Mouse (Mus musculus) hindbrain, embryonic 15.5 days (tissue): ENCODE data around the gene Gramd1b. TPM values are rescaled to one million over a fixed set of nuclear protein-coding genes. Genes with fewer than 3 reads are reported as not detected.

Experiments used
- ATAC-seq: fragments of 200-750 bp; cut with Nextera tagmentation; 2 replicates; pipeline ENCODE4 v1.8.0; 2017; ENCODE audit warnings: low read depth, moderate number of reproducible peaks, moderate TSS enrichment; ENCODE audit not compliant: low FRiP score
- H3K27ac ChIP-seq: fragments of 300-500 bp; sonication (generic); replicated peaks from 2 replicates; pipeline ENCODE4 v1.5.1; 2015; ENCODE audit warnings: mild to moderate bottlenecking, inconsistent platforms
- H3K27me3 ChIP-seq: fragments of 300-500 bp; sonication (generic); 2 replicates; pipeline ENCODE4 v1.6.1; 2015; ENCODE audit warnings: control low read depth, inconsistent platforms
- H3K36me3 ChIP-seq: fragments of 300-500 bp; sonication (generic); 2 replicates; pipeline ENCODE4 v1.6.1; 2015; ENCODE audit warnings: control low read depth, inconsistent platforms
- H3K4me1 ChIP-seq: fragments of 300-500 bp; sonication (generic); replicated peaks from 2 replicates; pipeline ENCODE4 v1.6.1; 2015; ENCODE audit warnings: control low read depth, inconsistent platforms
- H3K4me2 ChIP-seq: fragments of 300-500 bp; sonication (generic); 2 replicates; pipeline ENCODE4 v1.6.1; 2015; ENCODE audit warnings: moderate library complexity, mild to moderate bottlenecking, inconsistent platforms
- H3K4me3 ChIP-seq: fragments of 300-500 bp; sonication (generic); 2 replicates; pipeline ENCODE4 v1.5.1; 2015; ENCODE audit warnings: mild to moderate bottlenecking, inconsistent platforms
- H3K9ac ChIP-seq: fragments of 300-500 bp; sonication (generic); 2 replicates; pipeline ENCODE4 v1.6.1; 2015; ENCODE audit warnings: inconsistent platforms
- H3K9me3 ChIP-seq: fragments of 300-500 bp; sonication (generic); 2 replicates; pipeline ENCODE4 v1.6.1; 2016; ENCODE audit warnings: control low read depth, inconsistent platforms
- WGBS: fragments of 180-500 bp; shearing (Covaris S2); methylation state at CpG from one replicate; pipeline ENCODE4 v1.1.7; 2015; 5-methylcytosine and 5-hydroxymethylcytosine counted together
- polyA plus RNA-seq: library from polyadenylated mRNA; unstranded; fragments of >200 nt; fragmentation: Nextera tagmentation; extraction: Ambion mirVana; gene quantifications from 2 replicates; pipeline ENCODE4 v1.2.1, GENCODE M21; 2015

Gene Gramd1b
- polyA plus RNA-seq, 1 experiment from 2014 or later: 12.6 TPM

GRCm38 (mm10) chr9:40322372-40322771 lies 208.8 kb downstream of the Gramd1b start:
- 92% methylated on average over 3 of the region's 3 CpGs for WGBS
- Histone ChIP-seq H3K27ac (no peak overlapping the region), H3K4me1 (no peaks in the 10 kb centered on the region), H3K27me3 (no peaks in the 10 kb centered on the region), H3K9ac (no peak overlapping the region), H3K4me2 (no peak overlapping the region), H3K36me3 (peaks cover 18% of the 10 kb centered on the region), H3K9me3 (no peaks in the 10 kb centered on the region), H3K4me3 (no peak overlapping the region)
- ATAC-seq: no peak

DNA sequence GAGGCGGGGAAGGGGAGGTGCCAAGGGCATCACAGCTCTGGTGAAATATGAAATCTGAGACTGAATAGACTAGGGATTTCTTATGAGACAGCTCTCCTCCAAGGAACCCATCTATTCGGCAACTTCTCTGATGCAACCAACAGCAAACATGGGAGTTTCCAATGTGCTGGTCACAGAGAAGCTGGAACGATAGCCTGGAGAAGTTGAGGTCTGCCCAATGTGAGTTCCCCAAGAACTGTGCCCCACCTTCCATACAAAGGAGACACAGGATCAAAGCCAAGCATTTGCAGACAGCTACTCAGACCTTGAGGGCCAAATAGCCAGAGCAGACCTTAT lies 209.5 kb downstream of the Gramd1b start:
- Histone ChIP-seq H3K9ac (no peak overlapping the region), H3K27me3 (no peaks in the 10 kb centered on the region), H3K4me1 (no peaks in the 10 kb centered on the region), H3K9me3 (no peaks in the 10 kb centered on the region), H3K36me3 (peaks cover 21% of the 10 kb centered on the region), H3K4me2 (no peak overlapping the region), H3K4me3 (no peak overlapping the region), H3K27ac (no peak overlapping the region)
- ATAC-seq: no peak
- 70% methylated on average over 3 of the region's 3 CpGs for WGBS

DNA sequence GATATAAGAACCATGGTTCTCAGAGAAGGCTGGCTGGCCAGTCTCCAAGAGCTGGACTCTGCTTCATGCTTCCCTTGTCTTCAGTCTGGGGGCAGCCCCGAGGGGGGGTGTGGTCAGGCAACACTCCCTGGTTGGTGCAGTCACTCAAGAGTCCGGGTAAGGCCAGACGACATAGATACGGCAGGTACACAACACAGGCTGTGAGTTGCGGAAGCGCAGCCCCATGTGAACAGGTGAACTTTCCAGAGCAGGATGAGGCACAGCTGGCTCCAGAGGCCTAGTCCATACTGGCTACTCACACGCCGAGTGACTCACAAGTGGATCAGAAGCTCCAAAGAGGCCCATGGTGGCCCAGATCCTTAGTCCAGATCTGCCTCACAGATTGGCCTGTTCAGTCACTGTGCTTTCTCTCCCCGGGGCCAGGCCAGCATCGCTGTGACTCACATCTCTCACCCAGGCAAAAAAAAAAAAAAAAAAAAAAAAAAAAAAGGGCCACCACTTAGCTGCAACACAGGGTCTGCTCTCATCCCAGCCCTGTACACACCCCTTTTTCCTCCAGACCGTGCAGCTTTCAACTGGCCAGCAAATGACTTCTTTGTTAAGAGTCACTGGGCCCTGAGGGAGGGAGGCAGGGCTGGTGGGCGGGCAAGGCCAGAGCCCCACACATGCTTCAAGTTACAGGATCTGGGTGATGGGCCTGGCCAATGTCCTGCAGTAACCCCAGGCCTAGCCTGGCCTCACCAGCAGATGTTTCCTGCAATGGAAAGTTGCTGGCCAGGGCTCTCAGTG lies 210.1 kb downstream of the Gramd1b start:
- no peak overlapping the region for H3K9ac ChIP-seq
- H3K9me3 ChIP-seq: no peaks in the 10 kb centered on the region
- H3K4me3 ChIP-seq: no peak overlapping the region
- H3K27ac ChIP-seq: no peak overlapping the region
- H3K27me3 ChIP-seq: no peaks in the 10 kb centered on the region
- H3K36me3 ChIP-seq: peaks cover 21% of the 10 kb centered on the region
- 55% methylated on average over 12 of the region's 12 CpGs for WGBS
- no peaks in the 10 kb centered on the region for H3K4me1 ChIP-seq
- no peak overlapping the region for H3K4me2 ChIP-seq
- peak; percentile 49 for ATAC-seq

DNA sequence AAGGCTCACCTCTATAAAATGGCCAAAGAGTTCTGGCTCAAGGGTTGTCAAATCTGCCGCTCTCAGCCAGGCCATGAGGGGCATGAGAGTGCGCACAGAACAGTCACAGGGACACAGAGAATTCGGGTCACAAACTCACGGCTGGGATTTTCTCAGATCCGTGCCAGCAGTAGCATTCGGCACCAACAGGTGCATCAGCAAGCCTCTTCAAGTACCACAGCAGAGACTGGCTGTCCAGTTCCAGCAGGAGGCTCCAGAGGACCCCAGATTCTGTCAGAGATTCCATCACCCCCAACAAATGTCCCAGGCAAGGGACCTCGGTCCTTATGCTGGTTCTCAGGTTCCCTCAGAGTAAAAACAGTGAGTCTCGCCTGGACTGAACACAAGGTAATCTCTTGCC lies 210.8 kb downstream of the Gramd1b start:
- WGBS: 88% methylated on average over 8 of the region's 8 CpGs
- H3K36me3 ChIP-seq: peaks cover 22% of the 10 kb centered on the region
- no peak overlapping the region for H3K9ac ChIP-seq
- H3K4me2 ChIP-seq: no peak overlapping the region
- H3K27ac ChIP-seq: no peak overlapping the region
- H3K4me1 ChIP-seq: no peaks in the 10 kb centered on the region
- ATAC-seq: no peak
- H3K4me3 ChIP-seq: no peak overlapping the region
- H3K9me3 ChIP-seq: no peaks in the 10 kb centered on the region
- H3K27me3 ChIP-seq: no peaks in the 10 kb centered on the region

DNA sequence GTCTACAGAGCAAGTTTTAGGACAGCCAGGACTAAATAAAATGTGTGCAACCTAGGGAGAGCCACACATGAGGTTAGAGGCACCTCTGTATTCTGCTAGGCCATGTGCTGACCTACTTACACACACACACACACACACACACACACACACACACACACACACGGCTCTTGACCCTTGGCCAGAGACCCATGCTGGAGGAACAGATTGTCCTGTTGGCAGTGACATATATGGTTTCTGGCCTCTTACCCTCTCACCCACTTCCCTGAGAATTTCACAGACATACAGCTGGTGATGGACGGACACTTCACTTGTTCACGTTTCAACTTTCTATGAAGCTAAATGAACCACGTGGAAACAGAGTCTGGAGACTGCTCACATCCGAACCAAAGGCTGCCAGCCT lies 212.4 kb downstream of the Gramd1b start:
- WGBS: 80% methylated on average over 5 of the region's 5 CpGs

DNA sequence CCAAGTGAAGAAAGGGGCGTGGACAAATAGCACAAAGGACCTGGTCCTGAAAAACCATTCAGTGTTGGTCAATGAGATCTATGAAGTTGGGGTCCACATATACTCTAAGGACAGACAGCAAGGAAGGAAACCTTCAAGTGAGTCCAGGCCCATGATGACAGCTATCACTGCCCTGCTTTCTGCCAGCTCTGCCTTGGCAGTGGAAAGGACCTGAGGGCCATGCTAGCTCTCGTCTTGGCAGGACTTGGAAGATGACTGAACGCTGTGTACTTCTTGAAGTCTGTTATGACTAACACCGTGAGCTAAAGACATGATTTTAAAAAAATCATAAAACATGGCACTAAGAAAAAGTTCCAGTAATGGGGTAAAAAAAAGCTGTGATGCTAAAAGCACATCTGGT lies 213.4 kb downstream of the Gramd1b start:
- H3K27ac ChIP-seq: no peak overlapping the region
- WGBS: 90% methylated on average over 4 of the region's 4 CpGs
- H3K9ac ChIP-seq: no peak overlapping the region
- no peaks in the 10 kb centered on the region for H3K4me1 ChIP-seq
- H3K36me3 ChIP-seq: peaks cover 39% of the 10 kb centered on the region
- H3K4me3 ChIP-seq: no peak overlapping the region
- no peak overlapping the region for H3K4me2 ChIP-seq
- no peaks in the 10 kb centered on the region for H3K9me3 ChIP-seq
- H3K27me3 ChIP-seq: no peaks in the 10 kb centered on the region
- no peak for ATAC-seq

More for the DNA sequence above, 212.4 kb downstream of the Gramd1b start:
- H3K27me3 ChIP-seq: no peaks in the 10 kb centered on the region
- H3K4me2 ChIP-seq: no peak overlapping the region
- H3K4me1 ChIP-seq: no peaks in the 10 kb centered on the region
- no peak overlapping the region for H3K9ac ChIP-seq
- no peak overlapping the region for H3K4me3 ChIP-seq
- no peak overlapping the region for H3K27ac ChIP-seq
- no peaks in the 10 kb centered on the region for H3K9me3 ChIP-seq
- ATAC-seq: no peak
- peaks cover 31% of the 10 kb centered on the region for H3K36me3 ChIP-seq

- H3K4me1 ChIP-seq: no peaks in the 10 kb centered on the region
- H3K36me3 ChIP-seq: peaks cover 46% of the 10 kb centered on the region
- no peak overlapping the region for H3K4me2 ChIP-seq
- H3K27me3 ChIP-seq: no peaks in the 10 kb centered on the region
- H3K27ac ChIP-seq: no peak overlapping the region
- ATAC-seq: no peak
- WGBS: 88% methylated on average over 9 of the region's 9 CpGs
- H3K4me3 ChIP-seq: no peak overlapping the region
- H3K9ac ChIP-seq: no peak overlapping the region
- no peaks in the 10 kb centered on the region for H3K9me3 ChIP-seq
These were observed 214.1 kb downstream of the Gramd1b start for GRCm38 (mm10) chr9:40316865-40317660.

- Histone ChIP-seq H3K9me3 (no peaks in the 10 kb centered on the region), H3K27me3 (no peaks in the 10 kb centered on the region), H3K27ac (no peak overlapping the region), H3K4me1 (no peaks in the 10 kb centered on the region), H3K4me3 (no peak overlapping the region), H3K36me3 (peaks cover 87% of the 10 kb centered on the region), H3K9ac (no peak overlapping the region), H3K4me2 (no peak overlapping the region)
- ATAC-seq: no peak
- 57% methylated on average over 9 of the region's 9 CpGs for WGBS
These were observed 219.4 kb downstream of the Gramd1b start for GRCm38 (mm10) chr9:40311813-40312212.

DNA sequence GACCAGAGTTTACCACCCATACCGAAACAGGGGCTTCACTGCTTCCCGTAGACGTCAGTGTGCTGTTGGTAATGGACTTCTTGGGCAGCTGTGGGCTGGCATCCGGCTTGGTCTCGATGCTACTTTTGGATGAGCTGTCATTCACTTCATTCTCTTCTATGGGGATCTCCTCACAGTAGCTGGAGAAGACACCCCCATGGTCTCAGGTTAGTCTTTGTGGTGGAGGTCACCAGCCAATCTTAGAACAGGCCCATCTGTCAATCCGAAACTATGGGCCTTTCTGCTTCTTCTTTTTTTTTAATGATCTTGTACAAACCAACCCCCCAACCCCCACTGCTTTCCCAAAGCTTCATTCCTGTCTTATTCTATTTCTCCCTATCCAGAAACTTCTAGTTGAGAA lies 221.3 kb downstream of the Gramd1b start:
- WGBS: 97% methylated on average over 6 of the region's 6 CpGs
- peaks cover 91% of the 10 kb centered on the region for H3K36me3 ChIP-seq

GRCm38 (mm10) chr9:40307311-40307710 lies 223.9 kb downstream of the Gramd1b start:
- no peak for ATAC-seq

More for the DNA sequence above, 221.3 kb downstream of the Gramd1b start:
- Histone ChIP-seq H3K4me1 (no peaks in the 10 kb centered on the region), H3K4me3 (no peak overlapping the region), H3K27ac (no peak overlapping the region), H3K9me3 (no peaks in the 10 kb centered on the region), H3K4me2 (no peak overlapping the region), H3K9ac (no peak overlapping the region), H3K27me3 (no peaks in the 10 kb centered on the region)
- no peak for ATAC-seq

DNA sequence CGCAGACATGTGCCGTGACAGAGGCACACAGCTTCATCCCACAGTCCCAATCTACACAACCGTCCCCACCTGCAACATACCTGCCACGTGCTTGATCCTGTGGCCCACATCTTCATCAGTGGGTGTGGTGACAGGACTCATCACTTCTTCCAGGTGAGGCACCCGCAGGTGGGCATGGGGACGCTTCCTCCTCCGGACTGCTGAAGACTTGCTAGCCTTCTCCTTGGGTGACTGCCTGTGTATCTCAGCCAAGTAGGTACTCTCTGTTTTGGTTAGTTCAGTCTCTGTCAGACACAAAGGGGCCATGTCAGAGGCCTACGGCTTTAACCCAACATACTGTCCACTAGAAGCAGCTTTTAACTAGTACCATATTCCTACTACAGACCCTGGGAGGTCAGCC lies 226.9 kb downstream of the Gramd1b start:
- Histone ChIP-seq H3K4me2 (no peak overlapping the region), H3K4me1 (no peaks in the 10 kb centered on the region), H3K27me3 (no peaks in the 10 kb centered on the region), H3K27ac (no peak overlapping the region), H3K9ac (no peak overlapping the region), H3K9me3 (no peaks in the 10 kb centered on the region), H3K36me3 (peaks cover 90% of the 10 kb centered on the region), H3K4me3 (no peak overlapping the region)
- ATAC-seq: no peak
- WGBS: 97% methylated on average over 8 of the region's 8 CpGs

More at GRCm38 (mm10) chr9:40307311-40307710, 223.9 kb downstream of the Gramd1b start:
- Histone ChIP-seq H3K9me3 (no peaks in the 10 kb centered on the region), H3K4me3 (no peak overlapping the region), H3K4me1 (no peaks in the 10 kb centered on the region), H3K4me2 (no peak overlapping the region), H3K27ac (no peak overlapping the region), H3K9ac (no peak overlapping the region), H3K36me3 (peaks cover 89% of the 10 kb centered on the region), H3K27me3 (no peaks in the 10 kb centered on the region)
- whole genome bisulfite sequencing: 77% methylated on average over 3 of the region's 3 CpGs

GRCm38 (mm10) chr9:40302375-40302774 lies 228.8 kb downstream of the Gramd1b start:
- ATAC-seq: no peak
- Histone ChIP-seq H3K27ac (no peak overlapping the region), H3K4me1 (no peaks in the 10 kb centered on the region), H3K4me2 (no peak overlapping the region), H3K9ac (no peak overlapping the region), H3K4me3 (no peak overlapping the region), H3K27me3 (no peaks in the 10 kb centered on the region), H3K9me3 (no peaks in the 10 kb centered on the region), H3K36me3 (peaks cover 93% of the 10 kb centered on the region)
- 90% methylated on average over 8 of the region's 8 CpGs for WGBS
